Mouse (Mus musculus) megakaryocyte, embryonic 14.5 days (primary cell): ENCODE measurements around the gene Tomm20l.

Experiments
- FLI1 ChIP-seq: IDR thresholded peaks from 2 replicates; pipeline ENCODE4 v1.6.1; 2012; ENCODE audit warnings: low read length, inconsistent platforms, mixed read lengths
- GATA1 ChIP-seq: IDR thresholded peaks from 3 replicates; pipeline ENCODE4 v1.6.1; 2012; ENCODE audit warnings: mixed read lengths, low read length, inconsistent platforms, borderline replicate concordance

DNA sequence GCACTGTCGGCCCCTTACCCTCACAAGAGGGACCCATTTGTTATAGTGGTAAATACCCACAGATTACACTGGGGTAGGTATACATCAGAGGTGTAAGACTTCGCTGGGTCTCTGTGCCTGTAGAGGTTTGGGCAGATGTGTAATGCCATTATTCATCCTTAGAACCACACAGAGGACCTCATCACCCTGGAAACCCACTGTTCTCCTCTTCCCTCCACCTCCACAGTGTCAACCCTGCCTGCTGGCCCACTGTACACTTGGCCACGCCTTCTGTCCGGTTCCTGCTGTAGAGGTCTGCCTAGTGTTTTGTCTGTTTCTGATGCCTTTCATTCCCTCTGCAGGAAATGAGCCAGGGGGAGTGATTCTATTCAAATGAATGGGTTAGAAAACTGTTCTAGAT lies 39.2 kb upstream of the Tomm20l start:
- TF ChIP-seq GATA1: no peak
- TF ChIP-seq FLI1: no peak
